Mouse (Mus musculus) hindbrain, embryonic 16.5 days (tissue): ENCODE data around the gene Aco2. TPM values are rescaled to one million over a fixed set of nuclear protein-coding genes. Genes with fewer than 3 reads are reported as not detected.
A peak's percentile ranks its signal among the peaks of the same experiment; 100 is the strongest.

Source experiments
- ATAC-seq: fragments of 200-750 bp; cut with Nextera tagmentation; 2 replicates; pipeline ENCODE4 v1.8.0; 2017; ENCODE audit warnings: moderate TSS enrichment, moderate library complexity
- H3K27ac ChIP-seq: fragments of 300-500 bp; sonication (generic); 2 replicates; pipeline ENCODE4 v1.5.1; 2014; ENCODE audit warnings: low read depth, mild to moderate bottlenecking, control low read depth, low read length, moderate library complexity
- H3K27me3 ChIP-seq: fragments of 300-500 bp; sonication (generic); replicated peaks from 2 replicates; pipeline ENCODE4 v1.6.1; 2014; ENCODE audit warnings: low read length; ENCODE audit not compliant: control insufficient read depth, insufficient read depth
- H3K36me3 ChIP-seq: fragments of 300-500 bp; sonication (generic); 2 replicates; pipeline ENCODE4 v1.6.1; 2014; ENCODE audit warnings: mild to moderate bottlenecking, low read length, moderate library complexity, mixed read lengths; ENCODE audit not compliant: control insufficient read depth, insufficient read depth
- H3K4me1 ChIP-seq: fragments of 300-500 bp; sonication (generic); 2 replicates; pipeline ENCODE4 v1.6.1; 2014; ENCODE audit warnings: low read depth, low read length; ENCODE audit not compliant: control insufficient read depth, insufficient read depth
- H3K4me2 ChIP-seq: fragments of 300-500 bp; sonication (generic); 2 replicates; pipeline ENCODE4 v1.6.1; 2014; ENCODE audit warnings: mild to moderate bottlenecking, low read length, control low read depth, moderate library complexity
- H3K4me3 ChIP-seq: fragments of 300-500 bp; sonication (generic); 2 replicates; pipeline ENCODE4 v1.5.1; 2014; ENCODE audit warnings: mild to moderate bottlenecking, low read length, control low read depth, moderate library complexity
- H3K9ac ChIP-seq: fragments of 300-500 bp; sonication (generic); 2 replicates; pipeline ENCODE4 v1.6.1; 2014; ENCODE audit warnings: low read depth, mild to moderate bottlenecking, control low read depth, low read length, moderate library complexity
- H3K9me3 ChIP-seq: fragments of 300-500 bp; sonication (generic); 2 replicates; pipeline ENCODE4 v1.6.1; 2014; ENCODE audit warnings: mild to moderate bottlenecking, low read length, moderate library complexity; ENCODE audit not compliant: control insufficient read depth
- WGBS: fragments of 180-500 bp; shearing (Covaris S2); extraction: QIAGEN DNeasy Blood & Tissue Kit; methylation state at CpG from one replicate; pipeline ENCODE4 v1.1.7; 2014; 5-methylcytosine and 5-hydroxymethylcytosine counted together
- polyA plus RNA-seq: library from polyadenylated mRNA; unstranded; fragments of >200 nt; fragmentation: Nextera tagmentation; extraction: Ambion mirVana; gene quantifications from 2 replicates; pipeline ENCODE4 v1.2.1, GENCODE M21; 2015

Aco2 gene
- polyA plus RNA-seq, 1 experiment from 2014 or later: 346 TPM

DNA sequence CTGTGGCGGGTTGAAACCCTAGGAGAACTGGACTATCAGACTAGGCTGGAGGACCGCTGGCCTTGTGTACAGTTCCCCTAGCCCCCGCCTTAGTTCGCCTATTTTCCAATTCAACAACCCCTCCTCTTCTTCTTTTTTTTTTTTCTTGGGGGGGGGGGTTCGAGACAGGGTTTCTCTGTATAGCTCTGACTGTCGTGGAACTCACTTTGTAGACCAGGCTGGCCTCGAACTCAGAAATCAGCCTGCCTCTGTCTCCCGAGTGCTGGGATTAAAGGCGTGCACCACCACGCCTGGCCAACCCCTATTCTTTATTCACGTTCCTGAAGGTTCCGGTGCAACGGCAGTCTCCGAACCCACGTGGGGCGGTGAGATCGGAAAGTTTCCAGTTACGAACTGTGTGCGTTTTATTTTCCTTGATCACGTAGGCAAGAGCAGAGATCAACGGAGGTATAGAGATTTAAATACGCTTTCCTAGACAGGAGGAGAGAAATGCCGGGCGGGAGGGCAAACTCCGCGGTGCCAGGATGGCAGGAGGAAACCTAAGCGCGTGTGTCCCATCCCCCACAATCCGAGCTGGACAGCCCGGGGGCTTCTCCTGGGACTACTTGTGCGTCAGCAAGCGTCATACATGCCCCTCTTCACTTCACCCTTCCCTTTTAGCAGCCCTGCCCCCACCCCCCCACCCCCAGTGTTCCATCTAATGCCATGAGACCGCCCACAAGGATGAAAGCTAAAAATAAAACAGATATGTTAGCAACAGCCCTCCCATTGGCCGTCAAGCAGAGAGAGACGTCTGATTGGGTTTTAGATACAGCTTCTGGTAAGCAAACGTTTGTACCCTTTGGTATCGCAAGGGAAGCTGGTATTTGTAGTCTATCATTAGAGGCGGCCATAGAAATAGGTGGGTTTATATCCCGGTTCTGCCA lies 12.5 kb upstream of the Aco2 start:
- Histone ChIP-seq H3K27ac (peak overlapping the region; percentile 95), H3K9ac (peak overlapping the region; percentile 92), H3K4me1 (peaks cover 23% of the 10 kb centered on the region), H3K4me3 (peak overlapping the region; percentile 91), H3K4me2 (peak overlapping the region; percentile 96), H3K27me3 (no peaks in the 10 kb centered on the region), H3K9me3 (no peaks in the 10 kb centered on the region), H3K36me3 (peaks cover 3% of the 10 kb centered on the region; the same call in 1 of the 2 replicates)
- ATAC-seq: peak; percentile 85
- WGBS: 0% methylated on average over 39 of the region's 39 CpGs

DNA sequence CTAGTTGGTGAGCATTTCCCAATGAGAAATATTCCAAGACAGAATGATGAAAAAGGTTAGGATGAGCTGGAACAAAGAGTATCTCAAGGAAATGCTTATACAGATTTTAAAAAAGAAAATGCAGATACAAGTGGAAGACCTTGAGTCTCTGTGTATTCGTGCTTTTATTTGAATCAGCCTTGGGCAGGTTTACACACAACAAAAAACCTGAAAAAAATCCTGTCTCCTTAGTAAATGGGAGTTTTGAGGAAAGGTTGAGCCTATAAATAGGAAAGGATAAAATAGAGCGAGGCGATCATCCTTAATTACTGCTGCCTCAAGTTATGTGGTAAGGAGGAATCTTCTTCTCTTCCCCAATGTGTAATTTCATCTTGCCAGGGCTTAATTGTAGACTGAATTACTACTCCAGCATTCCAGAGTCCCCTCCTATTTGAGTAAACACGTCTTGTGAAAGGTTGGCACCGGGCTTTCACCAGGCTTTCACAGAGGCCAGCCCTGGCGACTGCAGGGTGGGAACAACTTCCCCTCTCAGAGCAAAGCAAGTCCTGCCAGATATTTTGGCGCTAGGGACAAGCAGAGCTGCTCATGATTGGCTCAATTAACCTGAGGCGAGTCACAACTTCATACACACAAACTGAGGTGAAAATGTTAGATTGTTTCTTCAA lies 11.5 kb upstream of the Aco2 start:
- Histone ChIP-seq H3K9ac (no peak overlapping the region), H3K4me3 (no peak overlapping the region; the same call in 1 of the 2 replicates)
- 35% methylated on average over 8 of the region's 8 CpGs for WGBS

DNA sequence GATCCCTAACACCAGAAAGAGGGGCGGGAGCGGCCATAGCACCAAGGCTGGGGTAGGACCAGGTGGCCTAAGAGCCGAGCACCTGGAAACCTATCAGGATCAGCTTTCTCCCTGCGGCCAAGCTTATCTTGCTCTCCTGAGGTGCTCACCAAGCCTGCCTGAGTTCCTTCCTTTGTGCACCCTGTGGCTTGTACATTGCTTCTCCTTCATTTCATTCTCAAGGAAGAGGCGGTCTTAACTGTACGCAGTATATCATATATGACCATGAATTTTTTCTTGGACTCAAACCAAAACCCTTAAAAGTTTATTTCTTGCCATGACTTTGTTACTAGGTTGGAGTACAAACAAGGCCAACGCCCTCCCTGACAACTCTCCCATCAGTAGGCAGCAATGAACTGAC lies 7.9 kb upstream of the Aco2 start:
- Histone ChIP-seq H3K9ac (no peak overlapping the region), H3K4me3 (no peak overlapping the region), H3K4me2 (no peak overlapping the region), H3K27me3 (no peaks in the 10 kb centered on the region), H3K4me1 (peaks cover 6% of the 10 kb centered on the region; the same call in 1 of the 2 replicates), H3K27ac (no peak overlapping the region), H3K9me3 (no peaks in the 10 kb centered on the region), H3K36me3 (peaks cover 31% of the 10 kb centered on the region)
- 95% methylated on average over 7 of the region's 7 CpGs for WGBS
- no peak for ATAC-seq

More for the DNA sequence above, 11.5 kb upstream of the Aco2 start:
- peaks cover 10% of the 10 kb centered on the region for H3K36me3 ChIP-seq
- H3K4me2 ChIP-seq: peak overlapping the region; percentile 45
- no peaks in the 10 kb centered on the region for H3K9me3 ChIP-seq
- no peak for ATAC-seq
- no peaks in the 10 kb centered on the region for H3K27me3 ChIP-seq
- peaks cover 15% of the 10 kb centered on the region for H3K4me1 ChIP-seq
- peak overlapping the region; percentile 77 for H3K27ac ChIP-seq

DNA sequence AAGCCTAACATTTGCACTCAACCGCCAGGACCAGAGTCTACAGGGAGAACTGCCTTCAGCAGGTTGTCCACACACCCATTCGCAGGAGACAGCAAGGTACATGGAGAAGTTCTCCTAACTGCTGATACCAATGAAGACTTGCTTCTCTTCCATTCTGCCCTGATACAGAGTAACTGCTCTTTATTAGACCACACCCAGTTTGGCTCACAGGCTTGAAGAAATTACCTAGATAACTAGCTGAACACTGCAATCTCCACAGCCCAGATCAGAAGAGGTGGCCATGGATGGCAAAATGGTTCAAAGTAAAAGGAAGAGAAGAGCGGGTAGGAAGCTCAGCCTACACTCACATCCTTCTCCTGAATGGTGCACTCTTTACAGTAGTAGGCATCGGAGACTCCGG lies 2.1 kb upstream of the Aco2 start:
- Histone ChIP-seq H3K4me1 (peaks cover 18% of the 10 kb centered on the region), H3K9ac (no peak overlapping the region), H3K36me3 (peaks cover 34% of the 10 kb centered on the region), H3K4me3 (no peak overlapping the region), H3K9me3 (no peaks in the 10 kb centered on the region), H3K4me2 (no peak overlapping the region), H3K27ac (no peak overlapping the region), H3K27me3 (no peaks in the 10 kb centered on the region)
- ATAC-seq: no peak
- WGBS: 98% methylated on average over 5 of the region's 5 CpGs

DNA sequence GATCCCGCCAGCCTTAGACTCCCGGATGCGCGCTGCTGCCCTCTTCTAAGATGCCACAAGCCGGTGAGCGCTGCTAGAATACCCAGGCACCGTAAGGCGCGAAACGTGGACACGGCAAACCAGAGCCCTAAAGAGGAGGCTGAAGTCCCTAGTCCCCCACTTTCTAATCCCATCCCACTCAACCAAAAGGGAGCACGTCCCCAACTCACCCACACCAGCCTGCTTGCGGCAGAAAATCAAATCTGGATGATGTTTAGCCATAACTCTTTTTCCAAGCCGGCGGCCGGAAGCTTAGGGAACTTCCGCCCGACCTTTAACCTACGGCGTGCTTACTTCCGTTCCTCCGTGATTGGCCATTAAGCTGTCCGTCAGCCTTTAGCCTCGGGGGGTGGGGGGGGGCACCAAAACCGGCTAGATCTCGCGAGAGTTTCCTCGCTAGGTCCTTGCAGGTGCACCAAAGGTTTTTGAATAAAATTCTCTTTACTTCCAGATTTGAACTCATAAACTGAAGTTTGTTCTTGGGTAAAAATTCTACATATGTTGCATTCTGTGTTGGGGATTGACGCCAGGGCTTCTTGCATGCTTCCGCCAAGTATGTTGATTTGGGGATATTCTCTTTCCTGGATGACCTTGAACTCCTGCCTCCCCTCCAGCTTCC lies 376 bp upstream of the Aco2 start, which contains the start of gene Phf5a:
Gene Phf5a, minus strand, starts transcription at position 308 of the 658 bp plus-strand sequence.
- H3K36me3 ChIP-seq: peaks cover 25% of the 10 kb centered on the region
- ATAC-seq: peak; percentile 88
- peak within 1 kb of the TSS; percentile 99 for H3K27ac ChIP-seq
- H3K4me3 ChIP-seq: peak within 1 kb of the TSS; percentile 91
- peak within 1 kb of the TSS; percentile 91 for H3K9ac ChIP-seq
- under 1% methylated on average over 30 of the region's 30 CpGs for WGBS
- H3K4me1 ChIP-seq: peaks cover 18% of the 10 kb centered on the region
- H3K9me3 ChIP-seq: no peaks in the 10 kb centered on the region
- H3K4me2 ChIP-seq: peak within 1 kb of the TSS; percentile 92
- H3K27me3 ChIP-seq: no peaks in the 10 kb centered on the region

DNA sequence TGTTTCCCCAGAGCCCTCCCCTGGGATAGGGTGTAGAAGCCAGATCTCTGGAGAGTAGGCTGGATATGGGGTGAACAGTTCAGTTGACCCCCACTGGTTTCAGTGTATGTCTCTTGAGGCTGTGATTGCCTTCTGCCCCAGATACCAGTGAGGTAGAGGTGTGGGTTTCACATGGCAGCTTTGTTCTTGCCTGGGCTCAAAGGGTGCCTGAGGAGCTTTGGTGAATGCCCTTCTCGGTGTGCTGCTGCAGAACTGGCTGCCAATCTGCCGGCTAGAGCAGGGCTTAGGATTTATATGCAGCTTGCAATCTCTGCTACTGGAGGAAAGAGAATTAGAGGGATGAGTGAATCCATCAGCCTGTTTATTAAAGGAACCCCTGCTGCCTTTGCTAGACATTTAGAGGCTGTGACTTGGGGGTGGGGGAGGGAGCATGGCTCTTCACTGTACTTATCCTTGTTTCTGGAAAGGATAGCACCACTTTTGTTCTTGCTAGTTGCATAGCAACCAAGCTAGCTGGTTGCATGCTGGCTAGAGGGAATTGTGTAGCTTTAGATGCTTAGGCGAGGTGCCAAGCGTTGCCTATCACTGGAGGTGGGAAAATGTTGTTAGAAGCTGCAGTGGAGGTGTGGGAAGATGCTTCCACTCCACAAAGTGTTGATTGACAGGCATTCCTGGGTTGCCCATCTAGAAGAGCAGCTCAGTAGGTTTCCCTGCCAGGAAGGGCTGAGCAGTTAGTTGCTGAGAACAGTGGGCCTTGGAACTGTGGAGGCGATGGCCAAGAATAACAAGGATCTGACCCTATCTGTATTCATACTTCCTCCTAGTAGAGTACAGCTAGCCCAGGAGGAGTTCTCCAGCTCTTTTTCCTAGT lies 7.7 kb downstream of the Aco2 start:
- peak; percentile 93 for ATAC-seq
- peak overlapping the region; percentile 14 for H3K4me2 ChIP-seq
- H3K27ac ChIP-seq: peak overlapping the region; percentile 69
- no peaks in the 10 kb centered on the region for H3K27me3 ChIP-seq
- H3K9me3 ChIP-seq: no peaks in the 10 kb centered on the region
- no peak overlapping the region for H3K4me3 ChIP-seq
- peak overlapping the region; percentile 20; the same call in 1 of the 2 replicates for H3K9ac ChIP-seq
- H3K4me1 ChIP-seq: peaks cover 21% of the 10 kb centered on the region
- no peaks in the 10 kb centered on the region for H3K36me3 ChIP-seq
- WGBS: 27% methylated on average over 5 of the region's 5 CpGs

DNA sequence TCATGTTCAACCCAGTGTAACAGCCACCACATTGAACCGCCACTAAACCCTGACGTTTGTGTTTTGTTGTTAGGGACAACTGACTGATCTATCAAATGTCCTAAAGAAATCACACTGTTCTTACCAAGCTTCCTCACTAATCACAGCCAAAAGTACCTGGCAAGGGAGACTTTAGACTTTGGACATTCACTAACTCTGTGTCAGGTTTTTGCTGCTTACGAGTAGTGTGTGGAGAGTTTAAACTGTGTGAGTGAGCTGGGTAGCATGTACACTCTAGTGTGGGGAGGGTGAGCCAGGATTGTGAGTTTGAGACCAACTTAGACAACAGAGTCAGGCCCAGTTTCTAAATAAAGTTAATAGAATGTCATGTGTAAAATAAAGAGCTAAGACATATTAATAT lies 10.2 kb downstream of the Aco2 start:
- Histone ChIP-seq H3K36me3 (no peaks in the 10 kb centered on the region), H3K4me3 (no peak overlapping the region), H3K4me2 (no peak overlapping the region), H3K9me3 (no peaks in the 10 kb centered on the region), H3K4me1 (peaks cover 21% of the 10 kb centered on the region), H3K9ac (no peak overlapping the region), H3K27me3 (no peaks in the 10 kb centered on the region), H3K27ac (peak overlapping the region; percentile 45; the same call in 1 of the 2 replicates)
- WGBS: 92% methylated on average over 3 of the region's 3 CpGs
- no peak for ATAC-seq

DNA sequence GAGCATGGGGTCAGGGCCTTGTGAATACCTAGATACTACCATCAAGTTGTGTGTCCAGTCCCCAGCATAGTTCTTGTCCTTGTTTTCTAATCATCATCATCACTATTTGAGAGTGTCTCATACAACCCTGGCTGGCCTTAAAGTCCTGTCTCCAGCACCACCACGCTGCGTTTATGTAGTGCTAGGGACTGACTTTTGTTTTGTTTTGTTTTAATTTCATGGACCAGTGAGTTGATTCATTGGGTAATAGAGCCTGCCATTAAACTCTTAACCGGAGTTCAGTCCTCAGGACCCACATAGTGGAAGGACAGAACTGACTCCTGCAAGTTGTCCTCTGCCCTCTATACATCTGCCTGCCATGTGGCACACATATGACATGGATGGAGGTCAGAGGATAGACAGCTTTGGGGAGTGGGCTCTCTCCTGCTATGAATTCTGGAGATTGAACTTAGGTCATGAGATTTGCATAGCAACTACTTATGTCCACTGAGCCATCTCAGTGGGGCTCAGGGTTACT lies 13.4 kb downstream of the Aco2 start:
- 66% methylated on average over 3 of the region's 3 CpGs for WGBS
- H3K9me3 ChIP-seq: no peaks in the 10 kb centered on the region
- no peak overlapping the region for H3K27ac ChIP-seq
- H3K9ac ChIP-seq: no peak overlapping the region
- no peak overlapping the region for H3K4me2 ChIP-seq
- no peak overlapping the region for H3K4me3 ChIP-seq
- no peaks in the 10 kb centered on the region for H3K27me3 ChIP-seq
- ATAC-seq: no peak
- peaks cover 12% of the 10 kb centered on the region; the same call in 1 of the 2 replicates for H3K36me3 ChIP-seq
- peaks cover 3% of the 10 kb centered on the region for H3K4me1 ChIP-seq
